Mouse (Mus musculus) bone marrow macrophage, adult 2 months (primary cell): ENCODE measurements around the gene Rapgef4.

Experiments used
- CTCF ChIP-seq: IDR thresholded peaks from 2 replicates; pipeline ENCODE4 v1.5.1; 2012; ENCODE audit warnings: low read depth, mild to moderate bottlenecking, low read length, moderate library complexity
- POLR2A ChIP-seq: IDR thresholded peaks from 2 replicates; pipeline ENCODE4 v1.6.1; 2012; ENCODE audit warnings: mild to moderate bottlenecking, low read depth, low read length, borderline replicate concordance

DNA sequence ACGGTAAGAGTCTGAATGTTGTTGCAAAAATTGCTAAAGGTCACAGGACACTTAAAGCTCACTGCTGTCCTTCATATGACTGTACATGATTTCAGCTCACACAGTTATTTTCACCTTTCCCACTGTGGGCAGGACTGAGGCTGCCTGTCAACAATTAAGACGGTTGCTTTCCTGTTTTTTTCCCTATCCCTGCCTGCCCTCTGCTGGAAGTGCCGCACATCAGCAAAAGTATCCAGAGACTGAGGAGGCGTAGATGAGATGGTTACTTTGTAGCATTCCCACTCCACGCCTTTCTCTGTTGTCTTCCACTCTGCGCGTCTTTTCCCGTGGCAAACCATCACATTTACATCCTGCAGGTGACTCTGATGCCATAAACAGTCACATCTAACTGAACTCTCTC, 25.4 kb upstream of the Rapgef4 start:
- no peak for TF ChIP-seq POLR2A
- peak; percentile 68 for TF ChIP-seq CTCF
